Mouse (Mus musculus) neutrophil, adult 65 days (primary cell): ENCODE results near the gene Abce1. TPM values are rescaled to one million over a fixed set of nuclear protein-coding genes. Genes with fewer than 3 reads are reported as not detected.

ENCODE experiments used
- total RNA-seq: library from RNA; stranded (reverse); gene quantifications from 2 replicates; pipeline ENCODE4 v1.2.4, GENCODE M21; 2023

The Abce1 gene
- total RNA-seq: 21.1 and 22.3 TPM in 2 replicates

GRCm38 (mm10) chr8:79711064-79711961 is at the start of gene Abce1, which contains the start of gene Anapc10:
Gene Abce1, minus strand, starts transcription at chr8:79711740.
Gene Anapc10, plus strand, starts transcription at chr8:79711820.

GRCm38 (mm10) chr8:79639586-79640451 is 71.7 kb downstream of the Abce1 start, which contains the start of gene Otud4:
Gene Otud4, plus strand, starts transcription at chr8:79639618.

Other genes starting within 250 kb of the Abce1 start
- 24.0 and 26.5 TPM in 2 replicates for gene Otud4, start 72.1 kb downstream of the Abce1 start, total RNA-seq
- gene Anapc10, start 80 bp upstream of the Abce1 start, total RNA-seq: 2.4 and 3.2 TPM in 2 replicates